Mouse (Mus musculus) T-helper 1 cell (primary cell): Measurements from ENCODE around the gene Lrmda.
"Not testable (repeated sequence)": the region's sequence is repeated elsewhere in the genome, so short reads cannot be mapped to it uniquely, and the experiment has no call there.

Experiments used
- in situ Hi-C: fragments of 300-600 bp; cut with MboI, MseI; formaldehyde crosslinking; loops from one replicate; pipeline ENCODE4 v1.15.1; 2025; ENCODE audit warnings: high pct_unique_total_duplicates

The Lrmda gene

DNA sequence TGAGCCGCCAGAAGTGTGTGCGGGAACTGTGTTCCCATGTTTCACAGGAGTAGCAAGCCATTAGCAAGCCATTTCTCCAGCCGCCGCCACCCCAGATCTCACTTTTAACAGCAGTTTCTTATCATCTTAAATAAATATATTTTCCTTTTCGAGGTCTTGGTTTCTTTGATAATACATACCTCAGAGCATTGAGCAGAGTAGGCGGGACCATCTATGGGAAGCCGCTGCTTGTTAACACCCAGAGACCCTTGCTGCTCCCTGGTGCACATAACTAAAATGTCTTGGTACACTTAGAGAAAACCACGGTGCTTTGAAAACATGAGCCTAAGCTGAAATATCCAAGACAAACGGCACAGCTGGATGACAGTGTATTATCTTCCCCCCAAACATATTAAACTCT is 562.6 kb downstream of the Lrmda start:
- in situ Hi-C loops, result no loop called here

GRCm38 (mm10) chr14:22586281-22586680 is 566.8 kb downstream of the Lrmda start:
- in situ Hi-C loops, result no loop called here

DNA sequence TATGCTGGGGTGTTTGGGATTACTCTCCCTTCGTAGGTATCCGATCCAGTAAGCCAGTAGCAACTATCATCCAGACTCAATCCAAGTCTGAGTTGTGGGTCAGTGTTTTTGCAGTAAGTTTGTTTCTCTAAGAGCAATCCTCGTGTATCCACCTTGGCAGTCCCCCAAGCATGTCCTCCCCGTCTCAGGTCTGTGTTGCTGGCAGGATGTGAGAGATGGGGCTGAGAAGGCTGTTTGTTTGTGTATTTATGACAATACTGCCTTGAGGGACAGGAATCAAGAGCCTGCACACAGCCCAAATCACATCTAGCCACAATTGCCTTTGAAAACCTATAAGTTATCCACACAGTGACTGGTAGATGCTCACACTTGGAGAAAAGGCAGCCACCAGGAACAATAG is 567.3 kb downstream of the Lrmda start:
- in situ Hi-C loops, result no loop called here

DNA sequence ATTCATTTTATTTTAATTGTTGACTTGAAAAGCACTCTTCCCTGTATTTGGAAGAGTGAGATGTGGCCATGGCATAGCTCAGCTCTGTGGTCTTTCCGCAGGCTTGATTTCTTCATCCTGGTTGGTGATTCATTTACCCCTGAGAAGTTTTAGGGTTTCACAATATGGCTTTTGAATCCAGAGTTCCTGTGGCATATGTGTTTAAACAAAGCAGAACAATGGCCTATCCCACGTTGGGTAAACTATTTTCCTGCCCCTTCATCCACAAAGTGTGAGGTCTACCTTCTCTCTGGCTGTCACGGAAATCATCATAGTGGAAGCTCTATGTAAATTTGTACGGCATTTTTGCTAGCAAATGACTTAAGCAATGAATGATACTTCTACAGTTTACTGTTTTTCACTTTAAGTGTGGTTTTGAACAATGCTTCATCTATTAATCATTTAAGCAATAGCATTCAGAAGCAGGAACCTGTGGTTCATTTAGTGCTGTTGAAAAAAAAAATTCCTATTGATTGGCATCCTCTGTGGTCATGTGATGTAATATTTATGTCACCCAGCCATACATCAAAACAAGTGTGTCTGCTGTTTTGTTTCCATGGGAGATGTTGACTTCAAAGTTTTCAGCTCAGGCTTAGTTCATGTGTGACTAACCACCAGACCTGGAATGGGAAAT is 567.9 kb downstream of the Lrmda start:
- in situ Hi-C loops, result no loop called here

DNA sequence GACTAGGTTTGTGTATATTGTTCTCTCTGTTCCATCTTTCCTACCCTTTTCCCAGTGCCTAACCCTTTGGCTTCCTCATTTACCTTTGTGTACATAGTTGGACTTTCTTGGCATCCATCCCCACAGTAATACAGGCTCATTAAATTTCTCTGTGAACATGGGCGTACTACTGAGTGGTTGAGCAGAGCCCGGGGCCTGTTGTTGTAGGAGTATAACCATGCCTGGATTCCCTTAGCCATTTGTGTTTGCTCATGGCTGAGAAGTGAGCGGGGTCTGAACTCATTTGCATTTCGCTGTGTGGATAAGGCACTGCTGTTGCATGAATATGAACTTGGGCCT is 568.4 kb downstream of the Lrmda start:
- in situ Hi-C loops, result no loop called here

DNA sequence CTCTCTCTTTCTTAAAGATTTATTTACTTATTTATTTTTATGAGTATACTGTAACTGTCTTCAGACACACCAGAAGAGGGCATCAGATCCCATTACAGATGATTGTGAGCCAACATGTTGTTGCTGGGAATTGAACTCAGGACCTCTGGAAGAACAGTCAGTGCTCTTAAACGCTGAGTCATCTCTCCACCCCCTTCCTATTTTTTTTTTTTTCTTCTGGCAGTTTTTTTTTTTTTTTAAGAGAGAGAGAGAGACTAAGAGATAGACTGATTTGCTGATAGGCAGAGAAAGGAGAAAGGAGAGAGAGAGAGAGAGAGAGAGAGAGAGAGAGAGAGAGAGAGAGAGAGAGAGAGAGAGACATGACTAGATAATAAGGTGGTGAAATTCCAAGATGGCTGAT is 568.9 kb downstream of the Lrmda start:
- in situ Hi-C loops, result not testable (repeated sequence)

- in situ Hi-C loops, result no loop called here
Observed at GRCm38 (mm10) chr14:22589503-22590215, 570.1 kb downstream of the Lrmda start.

- in situ Hi-C loops, result no loop called here
Observed at GRCm38 (mm10) chr14:22591186-22591585, 571.7 kb downstream of the Lrmda start.

DNA sequence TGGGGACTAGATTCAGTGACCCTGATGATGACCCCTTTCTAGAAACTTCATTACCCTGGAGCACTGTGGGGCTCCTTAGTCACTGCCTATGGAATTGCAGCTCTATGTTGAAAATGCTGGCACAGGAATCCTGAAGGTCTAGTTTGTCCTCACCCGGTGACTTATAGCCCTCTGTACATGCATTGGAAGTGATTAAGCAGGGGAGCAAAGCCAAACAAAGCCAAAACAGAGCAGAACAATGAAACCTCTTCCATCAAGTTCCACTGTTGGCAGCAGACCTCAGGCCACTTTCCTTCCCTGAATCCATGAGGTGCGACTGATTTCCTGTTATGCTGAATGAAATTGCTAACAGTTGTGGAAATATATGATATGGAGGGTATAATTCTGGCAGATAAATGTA is 578.0 kb downstream of the Lrmda start:
- in situ Hi-C loops, result no loop called here

DNA sequence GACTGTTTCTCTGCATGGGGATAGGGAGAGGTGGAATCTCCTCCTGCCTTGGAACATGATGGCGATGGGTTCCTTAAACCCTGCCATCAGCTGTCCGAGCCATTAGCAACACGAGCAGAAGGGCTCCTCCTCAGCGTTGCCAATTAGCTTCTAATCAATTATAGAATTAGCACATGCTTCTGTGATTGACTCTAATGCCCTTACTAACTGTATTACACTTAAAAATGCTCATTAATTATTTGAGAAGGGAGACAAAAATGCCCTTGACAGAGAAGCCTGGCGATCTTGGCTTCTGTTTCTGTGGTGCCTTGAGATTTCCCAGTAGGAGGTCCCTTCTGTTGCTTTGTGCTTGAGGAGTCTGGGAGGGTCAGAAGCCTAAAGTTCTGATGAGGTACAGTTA is 579.1 kb downstream of the Lrmda start:
- in situ Hi-C loops, result no loop called here

GRCm38 (mm10) chr14:22600166-22600565 is 580.7 kb downstream of the Lrmda start:
- in situ Hi-C loops, result no loop called here

DNA sequence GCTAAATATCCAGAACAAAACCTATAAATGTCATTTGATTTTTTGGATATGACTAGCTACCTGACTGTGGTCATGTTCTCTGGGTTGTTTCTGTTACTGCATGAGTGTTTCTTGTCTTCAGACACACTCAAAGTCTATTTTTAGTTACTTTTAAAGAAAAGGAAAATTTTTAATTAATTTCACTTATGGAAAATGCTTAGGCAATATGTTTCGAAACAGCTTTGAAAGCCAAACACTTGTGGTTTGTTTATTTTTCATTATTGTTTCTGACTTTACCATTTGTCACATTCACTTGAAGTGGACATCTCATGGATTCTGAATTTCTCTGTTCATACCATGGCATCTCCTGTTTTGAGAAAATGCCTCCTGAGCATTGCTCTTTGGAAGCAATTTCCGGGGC is 582.8 kb downstream of the Lrmda start:
- in situ Hi-C loops, result no loop called here

- in situ Hi-C loops, result no loop called here
Observed at GRCm38 (mm10) chr14:22608599-22608998, 589.1 kb downstream of the Lrmda start.

GRCm38 (mm10) chr14:22609261-22610245 is 590.0 kb downstream of the Lrmda start:
- in situ Hi-C loops, result no loop called here

DNA sequence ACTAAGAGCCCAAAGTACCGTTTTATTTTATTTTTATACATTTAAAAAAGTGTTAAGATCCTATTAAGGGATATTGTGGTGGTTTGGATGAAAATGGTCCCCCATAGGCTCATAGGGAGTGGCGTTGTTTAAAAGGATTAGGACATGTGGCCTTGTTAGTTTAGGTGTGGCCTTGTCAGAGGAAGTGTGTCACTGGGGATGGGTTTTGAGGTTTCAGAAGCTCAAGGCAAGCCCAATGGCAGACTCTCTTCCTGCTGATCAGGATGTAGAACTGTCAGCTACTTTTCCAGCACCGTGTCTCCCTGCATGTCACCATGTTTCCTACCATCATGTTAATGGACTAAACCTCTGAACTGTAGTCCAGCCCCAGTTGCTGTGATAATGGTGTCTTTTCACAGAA is 591.5 kb downstream of the Lrmda start:
- in situ Hi-C loops, result no loop called here

DNA sequence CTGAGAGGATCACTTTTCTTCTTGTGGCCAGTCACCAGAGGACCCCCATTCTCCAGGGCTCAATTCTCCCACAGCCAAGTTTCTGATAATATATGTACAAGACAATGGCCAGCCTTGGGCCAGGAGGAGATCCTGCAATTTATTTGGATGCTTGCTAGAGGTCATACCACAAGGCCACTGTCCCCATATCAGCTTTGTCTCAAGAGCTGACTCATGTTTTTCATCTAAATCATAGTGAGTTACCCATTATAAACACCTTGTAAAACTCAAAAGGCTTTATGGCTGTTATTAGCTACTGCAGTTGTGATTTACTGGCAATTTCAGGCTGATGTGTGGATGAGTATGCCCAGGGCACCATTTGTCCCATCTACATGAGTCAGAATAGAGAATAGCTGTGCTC is 600.7 kb downstream of the Lrmda start:
- in situ Hi-C loops, result no loop called here

- in situ Hi-C loops, result no loop called here
Observed at GRCm38 (mm10) chr14:22621941-22622340, 602.4 kb downstream of the Lrmda start.

- in situ Hi-C loops, result no loop called here
Observed at GRCm38 (mm10) chr14:22627105-22627829, 607.8 kb downstream of the Lrmda start.

- in situ Hi-C loops, result no loop called here
Observed at GRCm38 (mm10) chr14:22630361-22630867, 610.9 kb downstream of the Lrmda start.

GRCm38 (mm10) chr14:22633612-22634011 is 614.1 kb downstream of the Lrmda start:
- in situ Hi-C loops, result no loop called here

DNA sequence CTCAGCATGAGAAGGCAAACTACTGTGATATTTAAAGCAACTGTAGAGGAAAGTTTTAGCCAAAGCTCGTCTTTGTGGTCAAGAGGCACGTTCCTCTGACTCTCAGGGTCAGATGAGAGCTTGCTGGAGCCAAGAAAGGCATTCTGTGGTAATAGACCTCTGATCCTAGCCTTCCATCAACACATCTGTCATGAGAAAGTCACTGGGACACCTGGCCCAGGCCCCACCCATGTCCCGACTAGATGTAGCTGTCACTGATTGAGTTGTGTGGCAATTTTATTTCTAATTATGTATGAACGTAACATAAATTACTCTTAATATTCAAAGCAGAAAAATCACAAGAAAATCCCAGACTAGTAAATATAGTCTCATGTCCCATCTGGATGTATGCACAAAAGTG is 624.0 kb downstream of the Lrmda start:
- in situ Hi-C loops, result no loop called here
